Mouse (Mus musculus): ENCODE results near the gene Hdac9.

Gene Hdac9

GRCm38 (mm10) chr12:34579220-34579619 is 337.7 kb downstream of the Hdac9 start:
- DNase-seq = no peak

GRCm38 (mm10) chr12:34571069-34571468 is 345.8 kb downstream of the Hdac9 start:
- DNase-seq = no peak

DNA sequence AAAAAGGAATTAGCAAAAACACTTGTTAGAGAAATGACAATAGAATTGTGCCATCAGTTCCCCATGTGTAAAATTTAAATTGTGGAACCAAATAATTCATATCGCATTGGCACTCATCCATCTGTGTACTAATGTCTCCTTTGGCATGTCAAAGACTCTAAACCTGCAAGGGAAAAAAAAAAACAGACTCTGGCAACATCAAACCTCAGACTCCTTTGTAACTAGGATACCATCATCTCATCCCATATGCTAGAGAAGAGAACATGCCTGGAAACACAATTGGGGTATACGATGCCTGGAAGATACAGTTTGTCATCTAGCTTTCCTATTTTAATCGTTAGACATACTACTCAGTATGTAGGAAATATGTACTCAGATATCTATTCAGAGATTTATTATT is 347.4 kb downstream of the Hdac9 start:
- DNase-seq = peak; percentile 34

DNA sequence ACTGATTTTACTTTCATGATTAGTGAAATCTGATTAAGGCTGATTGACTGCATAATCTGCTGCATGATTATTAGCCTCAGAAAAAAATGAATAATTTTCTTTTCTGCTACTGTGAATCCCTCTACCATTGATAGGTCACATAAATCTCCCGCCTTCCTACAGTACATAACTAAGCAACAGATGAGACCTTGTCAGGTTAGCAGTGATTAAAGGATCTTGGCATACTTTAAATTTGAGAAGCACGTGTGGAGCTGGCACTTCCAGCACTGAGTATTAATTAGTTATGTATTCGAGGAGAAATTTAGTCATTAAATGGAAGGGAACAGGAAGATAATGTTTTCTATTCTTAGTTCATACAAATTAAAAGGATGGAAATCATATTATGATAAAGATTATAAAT is 347.8 kb downstream of the Hdac9 start:
- peak; percentile 12 for DNase-seq

- no peak for DNase-seq
These were observed 354.6 kb downstream of the Hdac9 start for GRCm38 (mm10) chr12:34562331-34562730.

- no peak for DNase-seq
These were observed 357.9 kb downstream of the Hdac9 start for GRCm38 (mm10) chr12:34559001-34559400.

DNA sequence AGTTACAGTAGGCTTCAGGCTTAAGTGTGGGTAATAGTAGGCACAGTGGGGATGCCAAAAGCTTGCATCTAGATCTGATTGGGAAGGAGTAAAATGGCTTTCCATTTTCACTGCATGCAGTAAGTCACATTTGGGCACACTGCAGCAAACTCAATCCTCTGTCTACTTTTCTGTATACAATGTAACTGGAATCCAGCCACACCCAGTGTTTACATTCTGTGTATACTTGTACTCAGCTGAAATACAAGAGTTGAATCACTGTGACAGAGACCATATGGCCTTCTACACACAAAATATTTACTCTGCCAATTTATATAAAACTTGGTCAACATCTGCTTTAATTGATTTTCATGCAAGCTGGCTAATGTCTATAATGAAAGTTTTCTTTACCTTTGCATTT is 362.1 kb downstream of the Hdac9 start:
- DNase-seq = no peak

DNA sequence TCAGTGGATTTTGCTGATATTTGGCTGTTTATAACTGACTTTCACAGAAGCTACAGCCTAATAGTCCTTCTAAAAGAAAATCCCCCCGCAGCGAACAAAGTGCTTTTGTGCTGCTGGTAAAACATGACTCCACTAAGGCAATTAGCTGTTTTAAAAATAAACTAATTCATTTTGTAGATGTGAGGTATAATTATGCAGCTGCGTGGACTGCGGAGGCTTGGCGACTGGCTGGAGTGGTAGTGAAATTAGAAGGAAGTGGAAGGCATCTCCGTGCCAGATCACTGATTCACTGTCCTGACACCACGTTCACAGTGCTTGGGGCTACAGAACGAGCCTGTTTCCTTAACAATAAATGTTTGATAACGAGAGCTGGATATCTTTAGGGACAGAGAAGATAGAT is 366.6 kb downstream of the Hdac9 start:
- DNase-seq = peak; percentile 11

DNA sequence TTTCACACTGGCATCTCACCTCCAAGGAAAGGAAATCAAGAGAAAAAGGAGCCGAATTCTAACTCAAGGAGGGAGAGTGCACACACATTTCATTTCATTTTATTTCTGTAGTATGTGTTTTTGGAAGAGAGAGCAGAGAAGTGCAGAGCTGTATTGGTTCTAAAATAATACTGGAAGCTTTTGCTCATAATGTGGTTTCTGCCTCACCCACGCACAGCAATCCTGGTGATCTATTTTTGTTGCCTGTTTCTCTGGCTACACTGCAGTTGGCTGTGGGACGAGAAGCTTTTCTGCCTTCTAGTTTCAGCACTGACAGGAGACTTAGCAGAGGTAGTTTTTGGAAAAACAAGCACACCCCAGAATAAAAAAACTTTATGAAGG is 387.7 kb downstream of the Hdac9 start:
- no peak for DNase-seq

- DNase-seq = peak; percentile 96
These were observed 388.4 kb downstream of the Hdac9 start for GRCm38 (mm10) chr12:34528201-34529164.

DNA sequence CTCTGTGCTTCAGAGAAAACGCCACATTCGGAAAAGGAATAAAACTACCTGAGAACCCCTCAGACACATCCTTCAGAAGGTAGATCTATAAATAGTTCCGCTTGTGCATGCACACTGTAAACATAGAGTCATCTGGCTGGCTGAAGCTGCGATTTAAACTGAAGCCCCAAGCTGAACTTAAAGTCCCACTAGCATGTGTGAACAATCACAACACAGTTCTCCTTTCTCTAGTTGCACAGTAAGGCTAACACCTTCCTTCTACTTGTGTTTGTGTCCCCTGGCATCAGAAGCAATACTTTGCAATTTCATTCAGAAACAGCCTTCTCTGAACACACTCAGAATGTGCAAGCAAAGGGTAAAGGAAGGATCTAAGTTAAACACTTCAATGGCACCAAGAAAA is 389.1 kb downstream of the Hdac9 start:
- peak; percentile 26 for DNase-seq

DNA sequence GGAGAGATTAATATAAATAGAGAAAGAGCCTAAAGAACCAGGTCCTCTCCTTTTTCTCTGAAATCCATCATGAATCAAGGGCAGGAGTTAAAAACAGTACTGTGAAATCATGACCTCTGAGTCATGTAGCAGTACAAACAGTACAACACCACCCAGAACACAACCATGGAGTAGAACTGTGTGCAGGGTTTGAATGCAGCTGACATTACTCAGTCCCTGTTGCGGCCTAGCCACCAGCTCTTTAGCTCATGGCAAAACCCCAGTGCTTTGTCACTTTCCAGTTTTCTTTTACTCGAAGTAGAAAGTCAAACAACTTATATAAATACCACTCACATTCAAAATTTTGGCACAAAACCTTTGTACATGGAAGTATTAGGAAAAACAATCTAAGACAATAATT is 395.4 kb downstream of the Hdac9 start:
- no peak for DNase-seq

GRCm38 (mm10) chr12:34516769-34517562 is 399.9 kb downstream of the Hdac9 start:
- peak; percentile 48 for DNase-seq

- DNase-seq = no peak
These were observed 410.6 kb downstream of the Hdac9 start for GRCm38 (mm10) chr12:34506345-34506744.

GRCm38 (mm10) chr12:34498751-34499626 is 417.9 kb downstream of the Hdac9 start:
- DNase-seq = no peak

DNA sequence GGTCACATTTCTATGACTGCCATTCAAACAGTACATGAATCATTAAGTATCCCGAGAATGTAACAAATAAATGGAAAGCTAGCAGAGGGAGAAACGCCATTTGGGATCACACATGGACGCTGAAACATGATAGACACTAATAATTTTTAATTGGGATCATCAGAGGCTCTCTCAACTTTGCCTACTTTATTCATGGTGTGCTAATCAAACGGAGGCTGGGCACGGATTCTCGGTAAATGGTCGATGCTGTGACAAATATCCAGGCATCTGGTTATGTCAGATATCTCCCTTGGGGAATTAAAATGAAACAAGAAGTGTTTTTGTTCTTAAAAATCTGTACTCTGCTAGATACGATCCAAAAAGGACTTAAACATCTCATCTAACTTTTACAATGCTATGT is 418.6 kb downstream of the Hdac9 start:
- no peak for DNase-seq

- DNase-seq = no peak
These were observed 419.2 kb downstream of the Hdac9 start for GRCm38 (mm10) chr12:34497702-34498101.

- no peak for DNase-seq
These were observed 421.0 kb downstream of the Hdac9 start for GRCm38 (mm10) chr12:34495940-34496339.

DNA sequence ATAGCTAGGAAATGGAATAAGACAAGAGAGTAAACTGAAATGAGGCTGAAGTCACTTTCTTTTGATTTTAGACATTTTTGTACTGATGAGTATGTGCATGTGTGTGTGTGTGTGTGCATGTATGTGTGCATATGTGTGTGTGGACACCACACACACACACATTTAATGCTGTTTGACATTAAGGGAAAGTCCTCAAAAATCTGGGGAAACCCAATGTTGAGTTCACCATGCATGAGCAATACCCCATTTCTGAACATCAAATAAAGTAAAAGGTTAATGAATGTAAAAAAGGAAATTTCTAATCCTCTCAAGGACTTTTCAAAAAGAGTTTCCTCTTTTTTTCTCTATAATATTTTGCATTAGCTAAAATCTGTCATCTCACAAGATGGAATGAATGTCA is 427.3 kb downstream of the Hdac9 start:
- no peak for DNase-seq

GRCm38 (mm10) chr12:34487666-34488065 is 429.2 kb downstream of the Hdac9 start:
- DNase-seq = no peak

DNA sequence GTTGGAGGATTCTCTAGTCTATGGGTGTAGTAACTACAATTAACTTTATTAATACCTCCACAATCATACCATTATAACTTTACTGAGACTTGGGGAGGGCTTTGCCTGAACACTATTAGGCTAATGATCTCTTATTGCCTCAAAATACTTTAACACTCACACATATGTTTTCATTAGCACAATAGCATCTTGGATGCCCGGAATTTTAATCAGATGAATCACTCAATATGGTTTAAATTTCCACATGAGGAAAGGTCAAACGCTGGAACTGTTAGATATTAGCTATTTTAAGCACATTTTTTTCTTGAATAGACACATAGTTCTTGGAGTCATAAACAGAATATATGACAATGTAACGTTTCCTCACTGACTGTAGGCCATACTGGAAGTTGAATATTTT is 429.9 kb downstream of the Hdac9 start:
- DNase-seq = no peak

GRCm38 (mm10) chr12:34486016-34486415 is 430.9 kb downstream of the Hdac9 start:
- no peak for DNase-seq

GRCm38 (mm10) chr12:34481702-34482101 is 435.2 kb downstream of the Hdac9 start:
- no peak for DNase-seq

Measured in retina, postnatal 1 day (tissue).